Mouse (Mus musculus) embryonic facial prominence, embryonic 13.5 days (tissue): ENCODE measurements at regions not wholly inside any gene's neighbourhood (a gene's known extent, or its start where the extent isn't known, plus 50 kb on each side); places are given as distances from the start of the nearest gene placed in this dataset.

Source experiments
- ATAC-seq: fragments of 200-750 bp; cut with Nextera tagmentation; 2 replicates; pipeline ENCODE4 v1.8.0; 2017; ENCODE audit warnings: low read depth; ENCODE audit not compliant: insufficient number of reproducible peaks, insufficient read depth, low FRiP score, low TSS enrichment
- H3K27ac ChIP-seq: fragments of 300-500 bp; sonication (generic); 2 replicates; pipeline ENCODE4 v1.5.1; 2015; ENCODE audit warnings: moderate library complexity, mild to moderate bottlenecking, inconsistent platforms
- H3K27me3 ChIP-seq: fragments of 300-500 bp; sonication (generic); 2 replicates; pipeline ENCODE4 v1.6.1; 2015; ENCODE audit warnings: mild to moderate bottlenecking, inconsistent platforms
- H3K36me3 ChIP-seq: fragments of 300-500 bp; sonication (generic); 2 replicates; pipeline ENCODE4 v1.6.1; 2015; ENCODE audit warnings: mild to moderate bottlenecking, inconsistent platforms
- H3K4me1 ChIP-seq: fragments of 300-500 bp; sonication (generic); 2 replicates; pipeline ENCODE4 v1.6.1; 2015; ENCODE audit warnings: inconsistent platforms
- H3K4me2 ChIP-seq: fragments of 300-500 bp; sonication (generic); 2 replicates; pipeline ENCODE4 v1.6.1; 2015; ENCODE audit warnings: moderate library complexity, mild to moderate bottlenecking, inconsistent platforms
- H3K4me3 ChIP-seq: fragments of 300-500 bp; sonication (generic); 2 replicates; pipeline ENCODE4 v1.5.1; 2015; ENCODE audit warnings: mild to moderate bottlenecking, inconsistent platforms
- H3K9ac ChIP-seq: fragments of 300-500 bp; sonication (generic); 2 replicates; pipeline ENCODE4 v1.6.1; 2015; ENCODE audit warnings: mild to moderate bottlenecking, inconsistent platforms
- H3K9me3 ChIP-seq: fragments of 300-500 bp; sonication (generic); 2 replicates; pipeline ENCODE4 v1.6.1; 2016; ENCODE audit warnings: inconsistent platforms
- WGBS: fragments of 180-500 bp; shearing (Covaris S2); methylation state at CpG from one replicate; pipeline ENCODE4 v1.1.7; 2015; ENCODE audit warnings: mixed read lengths; 5-methylcytosine and 5-hydroxymethylcytosine counted together

DNA sequence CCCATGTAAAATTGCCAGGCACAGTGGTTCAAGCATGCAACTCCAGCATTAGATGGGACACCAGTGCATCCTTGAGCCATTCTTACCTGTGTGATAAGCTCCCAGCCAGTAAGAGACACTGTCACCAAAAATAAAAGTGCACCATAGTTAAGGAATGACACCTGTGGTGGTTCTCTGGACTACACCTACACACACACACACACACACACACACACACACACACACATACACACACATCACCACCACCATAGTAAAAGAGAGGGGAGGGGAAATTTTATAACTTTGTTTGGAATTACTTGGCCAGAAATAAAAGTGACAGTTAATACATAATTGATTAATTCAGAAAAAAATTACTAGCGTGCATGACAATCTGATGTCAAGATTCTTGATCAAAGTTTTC, 175.1 kb upstream of the Gm11232 start:
- Histone ChIP-seq H3K36me3 (no peaks in the 10 kb centered on the region), H3K9me3 (no peaks in the 10 kb centered on the region), H3K4me2 (no peak overlapping the region), H3K4me1 (no peaks in the 10 kb centered on the region), H3K4me3 (no peak overlapping the region), H3K27me3 (no peaks in the 10 kb centered on the region), H3K27ac (no peak overlapping the region), H3K9ac (no peak overlapping the region)
- no peak for ATAC-seq
- 75% methylated on average over 1 of the region's 1 CpGs for WGBS

DNA sequence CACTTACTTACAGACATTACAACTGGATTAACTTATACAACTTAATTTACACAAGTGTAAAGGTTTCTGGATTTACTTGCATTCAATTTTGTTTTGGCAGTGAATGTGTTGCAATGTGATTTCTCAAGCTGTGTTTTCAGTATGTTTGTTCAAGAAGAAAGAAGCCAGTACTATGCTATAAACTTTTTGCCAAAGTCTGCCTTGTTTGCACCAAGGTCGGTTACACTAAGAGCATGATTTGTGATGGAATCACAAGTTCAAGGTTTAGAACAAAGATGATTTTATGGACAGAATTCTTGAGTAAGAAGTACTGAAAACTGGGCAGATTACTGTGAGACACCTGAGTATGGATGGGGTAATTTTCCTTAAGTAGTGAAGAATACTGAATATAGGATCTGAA, 153.8 kb upstream of the Gm11232 start:
- ATAC-seq: no peak
- no peak overlapping the region for H3K4me2 ChIP-seq
- no peaks in the 10 kb centered on the region for H3K4me1 ChIP-seq
- H3K4me3 ChIP-seq: no peak overlapping the region
- H3K36me3 ChIP-seq: no peaks in the 10 kb centered on the region
- no peaks in the 10 kb centered on the region for H3K27me3 ChIP-seq
- no peaks in the 10 kb centered on the region for H3K9me3 ChIP-seq
- WGBS: 77% methylated on average over 1 of the region's 1 CpGs
- no peak overlapping the region for H3K27ac ChIP-seq
- H3K9ac ChIP-seq: no peak overlapping the region

DNA sequence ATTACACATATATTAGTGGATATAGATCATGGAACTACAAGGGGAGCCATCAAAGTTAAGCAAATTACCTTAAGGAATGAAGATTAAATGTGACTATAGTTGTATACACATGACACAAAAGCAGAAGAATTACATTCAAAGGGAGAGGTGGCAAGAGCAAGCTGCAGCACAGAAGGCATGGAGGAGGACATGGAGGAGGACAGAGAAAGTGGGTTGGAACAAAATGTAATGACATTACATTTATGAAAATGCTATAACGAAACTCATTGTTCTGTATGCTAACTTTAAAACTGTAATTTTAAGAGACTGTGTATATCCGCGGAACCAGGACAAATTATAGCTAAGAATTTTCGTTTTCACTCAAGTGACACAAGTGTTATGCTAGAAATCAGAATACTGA, 117.9 kb upstream of the Gm11232 start:
- no peaks in the 10 kb centered on the region for H3K9me3 ChIP-seq
- no peaks in the 10 kb centered on the region for H3K36me3 ChIP-seq
- ATAC-seq: no peak
- no peak overlapping the region for H3K9ac ChIP-seq
- H3K4me2 ChIP-seq: no peak overlapping the region
- H3K4me3 ChIP-seq: no peak overlapping the region
- H3K27ac ChIP-seq: no peak overlapping the region
- 93% methylated on average over 4 of the region's 4 CpGs for WGBS
- no peaks in the 10 kb centered on the region for H3K27me3 ChIP-seq
- H3K4me1 ChIP-seq: no peaks in the 10 kb centered on the region

DNA sequence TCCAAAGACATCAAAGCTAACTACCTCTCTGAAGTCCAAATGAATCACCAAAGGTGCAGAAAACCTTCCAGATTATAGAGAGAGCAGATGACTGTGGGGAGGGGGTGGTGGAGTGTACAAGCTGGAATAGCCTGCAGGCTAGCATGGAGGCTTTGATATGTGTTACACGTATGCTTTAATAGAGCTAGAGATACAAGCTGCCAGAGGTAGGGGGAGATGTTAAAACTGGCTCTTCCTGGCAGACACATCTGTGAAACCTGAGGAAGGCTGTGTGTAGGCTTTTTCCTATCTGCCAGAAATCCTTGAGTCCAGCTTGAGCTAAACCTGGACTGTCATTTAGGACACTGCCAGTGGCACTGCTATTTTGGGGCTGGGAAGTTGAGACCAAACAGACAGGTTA, 109.2 kb upstream of the Gm11232 start:
- H3K9me3 ChIP-seq: no peaks in the 10 kb centered on the region
- H3K4me1 ChIP-seq: no peaks in the 10 kb centered on the region
- H3K27ac ChIP-seq: no peak overlapping the region
- H3K9ac ChIP-seq: no peak overlapping the region
- H3K27me3 ChIP-seq: no peaks in the 10 kb centered on the region
- ATAC-seq: no peak
- H3K36me3 ChIP-seq: no peaks in the 10 kb centered on the region
- 17% methylated on average over 1 of the region's 1 CpGs for WGBS
- no peak overlapping the region for H3K4me3 ChIP-seq
- no peak overlapping the region for H3K4me2 ChIP-seq

DNA sequence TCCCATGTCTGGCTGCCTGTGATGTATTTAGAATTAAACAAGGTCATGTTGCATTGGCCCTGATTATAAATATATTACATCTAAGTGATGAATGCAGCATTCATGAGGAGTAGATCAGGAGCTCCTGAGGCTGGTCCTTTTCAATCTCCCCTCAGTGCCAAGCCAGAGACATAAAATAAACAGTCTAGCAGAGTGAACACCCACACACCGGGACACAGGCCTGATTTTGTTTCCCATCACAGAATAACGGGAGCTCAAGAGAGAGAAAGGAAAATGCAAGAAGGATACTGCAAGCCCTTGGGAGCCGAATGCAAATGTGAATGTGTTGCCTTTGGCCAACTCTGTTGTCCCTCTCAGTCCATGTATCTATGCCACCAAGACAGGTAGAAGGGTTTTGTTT, 84.1 kb upstream of the Gm11232 start:
- H3K9me3 ChIP-seq: no peaks in the 10 kb centered on the region

GRCm38 (mm10) chr4:71840774-71841146, 83.0 kb upstream of the Gm11232 start:
- H3K4me1 ChIP-seq: 0 out of 2 replicates have a peak, but pooled peaks cover 7% of the 10 kb centered on the region
- ATAC-seq: no peak
- H3K27ac ChIP-seq: no peak overlapping the region
- no peaks in the 10 kb centered on the region for H3K36me3 ChIP-seq
- H3K4me2 ChIP-seq: no peak overlapping the region
- H3K4me3 ChIP-seq: no peak overlapping the region
- no peak overlapping the region for H3K9ac ChIP-seq
- WGBS: 94% methylated on average over 1 of the region's 1 CpGs
- no peaks in the 10 kb centered on the region for H3K9me3 ChIP-seq
- no peaks in the 10 kb centered on the region for H3K27me3 ChIP-seq

More for the DNA sequence above, 84.1 kb upstream of the Gm11232 start:
- Histone ChIP-seq H3K4me3 (no peak overlapping the region), H3K4me2 (no peak overlapping the region), H3K27ac (no peak overlapping the region), H3K9ac (no peak overlapping the region), H3K27me3 (no peaks in the 10 kb centered on the region), H3K4me1 (0 out of 2 replicates have a peak, but pooled peaks cover 7% of the 10 kb centered on the region), H3K36me3 (no peaks in the 10 kb centered on the region)
- no peak for ATAC-seq
- 70% methylated on average over 3 of the region's 3 CpGs for WGBS

DNA sequence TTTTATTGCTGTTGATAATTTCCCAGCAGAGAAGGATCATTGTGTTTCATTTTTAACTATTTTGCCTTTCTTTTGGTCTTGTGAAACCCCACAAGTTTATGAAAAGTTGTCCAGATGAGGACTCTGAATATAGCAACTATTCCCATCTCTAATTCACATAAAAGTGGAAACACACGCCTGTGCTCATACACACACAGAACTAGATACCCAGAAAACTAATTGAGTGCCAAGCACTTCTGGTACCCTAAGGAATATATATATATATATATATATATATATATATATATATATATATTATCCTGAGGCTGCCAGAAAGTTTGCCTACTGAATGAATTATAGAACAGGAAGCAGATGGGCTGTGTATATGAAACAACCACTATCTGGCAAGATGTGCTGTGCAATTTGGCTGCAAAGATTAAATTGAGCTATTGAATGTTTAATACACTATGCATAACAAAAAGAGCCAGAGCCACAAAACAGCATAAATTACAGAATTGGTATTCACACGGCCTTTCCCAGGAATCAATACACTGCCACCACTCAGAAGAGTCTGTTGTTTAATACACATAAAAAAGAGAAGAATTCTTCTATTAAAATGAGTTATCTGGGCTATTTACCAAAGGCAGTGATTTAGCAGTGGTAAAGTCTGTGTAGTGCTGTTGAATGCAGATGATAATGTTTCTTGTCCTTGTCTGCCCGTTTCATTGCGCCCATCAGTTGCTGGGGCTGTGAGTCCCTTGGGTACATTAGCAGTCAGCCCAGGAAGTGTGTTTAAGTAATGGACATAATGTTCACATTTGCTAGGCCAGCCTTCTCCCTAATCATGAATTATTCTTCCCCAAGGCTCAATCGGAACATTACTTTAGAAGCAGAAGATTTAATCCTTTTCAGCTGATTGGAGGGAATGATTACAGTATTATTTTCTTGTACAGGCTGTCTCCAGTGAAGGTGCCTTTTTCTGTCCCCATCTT, 82.3 kb upstream of the Gm11232 start:
- ATAC-seq: no peak
- Histone ChIP-seq H3K27ac (no peak overlapping the region), H3K4me3 (no peak overlapping the region), H3K4me1 (0 out of 2 replicates have a peak, but pooled peaks cover 7% of the 10 kb centered on the region), H3K9me3 (no peaks in the 10 kb centered on the region), H3K4me2 (no peak overlapping the region), H3K36me3 (no peaks in the 10 kb centered on the region), H3K9ac (no peak overlapping the region), H3K27me3 (no peaks in the 10 kb centered on the region)
- 53% methylated on average over 5 of the region's 5 CpGs for WGBS

DNA sequence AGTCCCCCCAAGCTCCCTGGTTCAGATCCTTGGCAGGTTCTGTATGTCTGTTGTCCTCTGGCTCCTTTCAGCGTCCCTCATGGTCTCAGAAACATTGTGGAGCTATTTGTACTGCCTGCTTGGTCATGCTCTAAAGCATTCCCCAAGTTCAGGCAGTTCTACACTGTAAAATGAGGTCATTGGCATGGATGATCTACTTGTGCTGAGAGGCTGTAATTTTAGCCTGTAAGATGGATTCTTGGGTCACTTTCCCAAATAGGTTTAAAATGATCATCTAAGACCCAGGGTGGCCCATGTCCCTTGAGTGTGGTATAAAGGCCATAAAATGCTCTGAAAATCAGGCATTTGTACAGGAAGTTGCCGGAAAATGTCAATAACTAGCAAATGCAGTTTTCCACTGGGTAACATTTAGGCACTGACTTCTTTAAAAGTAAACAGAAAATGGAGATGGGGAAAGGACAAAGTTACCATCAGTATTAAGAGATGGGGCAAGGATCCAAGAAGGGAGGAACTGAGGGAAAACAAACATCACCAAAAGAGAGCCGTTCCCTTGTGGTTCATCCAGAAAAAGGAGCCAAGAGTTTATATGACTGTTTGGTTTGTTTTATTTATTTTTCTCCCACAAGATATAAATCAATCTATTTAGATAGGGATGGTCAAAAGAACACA, 81.5 kb upstream of the Gm11232 start:
- no peaks in the 10 kb centered on the region for H3K27me3 ChIP-seq
- no peaks in the 10 kb centered on the region for H3K36me3 ChIP-seq
- 0 out of 2 replicates have a peak, but pooled peaks cover 7% of the 10 kb centered on the region for H3K4me1 ChIP-seq
- no peak overlapping the region for H3K27ac ChIP-seq
- H3K9ac ChIP-seq: no peak overlapping the region
- H3K4me3 ChIP-seq: no peak overlapping the region
- no peak for ATAC-seq
- H3K4me2 ChIP-seq: no peak overlapping the region
- H3K9me3 ChIP-seq: no peaks in the 10 kb centered on the region; the same call in 1 of the 2 replicates
- 62% methylated on average over 3 of the region's 3 CpGs for WGBS

GRCm38 (mm10) chr4:71835737-71836136, 78.0 kb upstream of the Gm11232 start:
- no peak overlapping the region for H3K9ac ChIP-seq
- no peak for ATAC-seq
- 0 out of 2 replicates have a peak, but pooled peaks cover 7% of the 10 kb centered on the region for H3K4me1 ChIP-seq
- H3K9me3 ChIP-seq: no peaks in the 10 kb centered on the region; the same call in 1 of the 2 replicates
- no peaks in the 10 kb centered on the region for H3K36me3 ChIP-seq
- no peak overlapping the region for H3K27ac ChIP-seq
- H3K4me3 ChIP-seq: no peak overlapping the region
- no peak overlapping the region for H3K4me2 ChIP-seq
- WGBS: 80% methylated on average over 1 of the region's 1 CpGs
- no peaks in the 10 kb centered on the region for H3K27me3 ChIP-seq

DNA sequence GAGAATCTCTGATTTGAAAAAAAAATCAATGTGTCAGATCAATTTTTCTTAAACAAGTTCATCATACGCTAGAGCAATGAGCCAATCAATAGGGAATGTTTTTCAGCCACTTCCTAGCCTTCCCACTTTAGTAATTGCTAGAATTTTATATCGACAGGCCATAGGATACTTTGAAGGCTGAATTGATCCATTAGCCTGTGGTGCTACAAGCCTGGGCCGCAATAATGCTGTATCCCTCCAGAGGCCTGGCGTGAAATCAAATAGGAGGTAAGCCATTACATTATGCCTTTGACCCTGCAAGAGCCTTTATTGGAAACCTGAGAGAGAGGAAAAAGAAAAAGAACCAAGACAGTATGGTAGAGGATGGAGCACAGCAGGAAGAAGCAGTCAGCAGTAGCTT, 53.7 kb upstream of the Gm11232 start:
- no peak overlapping the region for H3K4me2 ChIP-seq
- WGBS: 79% methylated on average over 4 of the region's 4 CpGs
- no peak for ATAC-seq
- H3K27me3 ChIP-seq: no peaks in the 10 kb centered on the region
- H3K4me3 ChIP-seq: no peak overlapping the region
- H3K27ac ChIP-seq: no peak overlapping the region
- no peak overlapping the region for H3K9ac ChIP-seq
- H3K36me3 ChIP-seq: no peaks in the 10 kb centered on the region
- H3K9me3 ChIP-seq: no peaks in the 10 kb centered on the region
- H3K4me1 ChIP-seq: no peaks in the 10 kb centered on the region

DNA sequence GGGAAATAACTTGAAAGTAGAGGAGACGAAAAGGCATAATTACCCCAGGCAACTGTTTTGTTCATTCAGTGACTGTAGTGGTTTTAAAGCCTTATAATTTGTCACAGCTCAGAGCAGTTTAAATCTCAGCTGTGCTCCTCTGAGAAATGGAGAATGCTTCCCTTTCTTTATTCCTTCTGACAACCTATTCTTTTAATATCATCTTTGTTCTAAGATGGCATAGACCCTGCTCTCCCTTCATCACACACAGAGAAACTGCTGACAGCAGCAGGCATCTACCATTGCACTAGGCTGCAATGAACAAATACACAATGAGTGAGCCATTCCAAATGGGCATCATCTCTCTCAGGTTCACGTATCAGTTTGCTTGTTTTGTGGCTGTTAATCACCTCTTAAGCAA, 50.5 kb upstream of the Gm11232 start:
- H3K9me3 ChIP-seq: no peaks in the 10 kb centered on the region

More for the DNA sequence above, 50.5 kb upstream of the Gm11232 start:
- no peak for ATAC-seq
- WGBS: 24% methylated on average over 2 of the region's 2 CpGs
- Histone ChIP-seq H3K27ac (no peak overlapping the region), H3K4me2 (no peak overlapping the region), H3K36me3 (no peaks in the 10 kb centered on the region), H3K27me3 (no peaks in the 10 kb centered on the region), H3K4me1 (no peaks in the 10 kb centered on the region), H3K9ac (no peak overlapping the region), H3K4me3 (no peak overlapping the region)
